Mouse (Mus musculus) myocyte (in vitro differentiated cells): ENCODE measurements around the gene Ubxn2a. TPM values are rescaled to one million over a fixed set of nuclear protein-coding genes. Genes with fewer than 3 reads are reported as not detected.

Experiments used
- H3K27me3 ChIP-seq: one replicate; pipeline ENCODE4 v1.6.1; 2011; ENCODE audit not compliant: control insufficient read depth, insufficient read depth, insufficient read length
- H3K36me3 ChIP-seq: one replicate; pipeline ENCODE4 v1.6.1; 2011; ENCODE audit not compliant: control insufficient read depth, insufficient read depth
- H3K4me2 ChIP-seq: one replicate; pipeline ENCODE4 v1.6.1; 2011; ENCODE audit warnings: low read depth, control low read depth
- H3K4me3 ChIP-seq: one replicate; pipeline ENCODE4 v1.5.1; 2011; ENCODE audit warnings: mild to moderate bottlenecking, control low read depth, moderate library complexity
- H3K79me2 ChIP-seq: one replicate; pipeline ENCODE4 v1.6.1; 2011; ENCODE audit not compliant: control insufficient read depth, insufficient read depth
- H3ac ChIP-seq: one replicate; pipeline ENCODE4 v1.6.1; 2011; ENCODE audit not compliant: control insufficient read depth, insufficient read length
- CEBPB ChIP-seq: IDR thresholded peaks from 2 replicates; pipeline ENCODE4 v1.6.1; 2011; ENCODE audit warnings: mild to moderate bottlenecking, moderate library complexity; ENCODE audit not compliant: poor library complexity, insufficient read depth, severe bottlenecking
- E2F4 ChIP-seq: IDR thresholded peaks from one replicate; pipeline ENCODE4 v1.6.1; 2011; ENCODE audit warnings: mild to moderate bottlenecking, control low read depth, moderate library complexity; ENCODE audit not compliant: insufficient read depth
- MAX ChIP-seq: IDR thresholded peaks from one replicate; pipeline ENCODE4 v1.6.1; 2011; ENCODE audit warnings: low read depth, mild to moderate bottlenecking, control low read depth
- MYOD1 ChIP-seq, 3 experiments: IDR thresholded peaks; one replicate each; pipeline ENCODE4 v1.6.1; 2011; ENCODE audit warnings: control low read depth in 2 of 3, low read depth in 2 of 3, mild to moderate bottlenecking in 2 of 3, moderate library complexity in 1 of 3; ENCODE audit not compliant: insufficient read length in 2 of 3, control insufficient read depth in 1 of 3
- MYOG ChIP-seq, 3 experiments: IDR thresholded peaks; one replicate each; pipeline ENCODE4 v1.6.1; 2011; ENCODE audit warnings: control low read depth in 2 of 3, low read depth in 2 of 3, mild to moderate bottlenecking in 2 of 3; ENCODE audit not compliant: insufficient read length in 2 of 3, control insufficient read depth in 1 of 3, insufficient read depth in 1 of 3
- POLR2A ChIP-seq: IDR thresholded peaks from one replicate; pipeline ENCODE4 v1.6.1; 2011; ENCODE audit warnings: low read depth, mild to moderate bottlenecking, control low read depth, moderate library complexity; ENCODE audit not compliant: insufficient read length
- POLR2AphosphoS2 ChIP-seq: IDR thresholded peaks from one replicate; pipeline ENCODE4 v1.6.1; 2011; ENCODE audit warnings: low read depth, control low read depth; ENCODE audit not compliant: insufficient read length
- REST ChIP-seq: IDR thresholded peaks from one replicate; pipeline ENCODE4 v1.6.1; 2011; ENCODE audit warnings: mild to moderate bottlenecking, control low read depth, moderate library complexity; ENCODE audit not compliant: insufficient read depth, insufficient read length
- SRF ChIP-seq: IDR thresholded peaks from one replicate; pipeline ENCODE4 v1.6.1; 2011; ENCODE audit warnings: low read depth; ENCODE audit not compliant: control insufficient read depth, insufficient read length
- TCF12 ChIP-seq: IDR thresholded peaks from one replicate; pipeline ENCODE4 v1.6.1; 2011; ENCODE audit warnings: mild to moderate bottlenecking, control low read depth; ENCODE audit not compliant: poor library complexity, insufficient read depth, severe bottlenecking
- TCF3 ChIP-seq: IDR thresholded peaks from one replicate; pipeline ENCODE4 v1.6.1; 2011; ENCODE audit warnings: low read depth, control low read depth; ENCODE audit not compliant: insufficient read length
- USF1 ChIP-seq: IDR thresholded peaks from one replicate; pipeline ENCODE4 v1.6.1; 2011; ENCODE audit warnings: low read depth, mild to moderate bottlenecking, control low read depth, moderate library complexity
- polyA plus RNA-seq: library from polyadenylated mRNA; unstranded; fragments of >200 nt; fragmentation: generic; extraction: Trizol; gene quantifications from one replicate; pipeline ENCODE4 v1.2.1, GENCODE M21; 2012; ENCODE audit warnings: missing spikeins

Ubxn2a gene
- polyA plus RNA-seq, 1 experiment = 4.9 TPM

DNA sequence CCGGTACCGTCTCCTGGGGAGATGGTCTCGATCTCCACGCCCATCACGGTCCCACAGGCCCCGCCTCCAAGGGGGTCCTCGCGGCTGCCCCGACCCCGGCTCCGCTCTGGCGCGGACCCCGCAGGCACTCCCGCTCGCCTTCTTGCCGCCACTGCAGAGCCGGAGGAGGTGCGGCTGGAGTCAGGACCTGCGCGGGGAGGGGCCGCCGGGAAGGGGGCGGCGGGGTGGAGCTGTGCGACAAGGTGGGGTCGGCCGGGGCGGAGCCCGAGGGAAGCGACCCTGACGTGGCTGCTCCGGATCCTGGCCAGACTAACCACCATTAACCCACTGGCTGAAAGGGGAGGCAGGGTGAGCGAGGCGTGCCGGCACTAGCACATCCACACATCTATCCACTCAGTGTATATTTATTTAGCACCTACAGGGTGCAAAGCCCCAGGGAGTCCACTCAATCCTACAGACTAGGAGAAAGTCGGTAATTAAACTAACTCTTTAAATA lies 66.1 kb downstream of the Ubxn2a start, which contains the start of gene Fkbp1b:
Gene Fkbp1b, minus strand, starts transcription at position 200 of the 496 bp plus-strand sequence.
- peak; percentile 64 for TF ChIP-seq POLR2A
- TF ChIP-seq SRF = no peak
- TF ChIP-seq TCF12 = no peak
- no peak for TF ChIP-seq MAX
- no peak for TF ChIP-seq CEBPB
- no peak for TF ChIP-seq TCF3
- TF ChIP-seq USF1 = no peak
- TF ChIP-seq MYOG (IDR thresholded peaks at IDR 0.05; ENCODE audit: control insufficient read depth in 1 of 3, insufficient read depth in 1 of 3, insufficient read length in 2 of 3, low read depth in 2 of 3) = no peak
- Histone ChIP-seq H3K79me2 (peaks cover 12% of the 10 kb centered on the region), H3K4me3 (peak within 1 kb of the TSS; percentile 54), H3K4me2 (peak within 1 kb of the TSS; percentile 92), H3K36me3 (no peaks in the 10 kb centered on the region), H3K27me3 (no peaks in the 10 kb centered on the region), H3ac (peak within 1 kb of the TSS; percentile 27)

DNA sequence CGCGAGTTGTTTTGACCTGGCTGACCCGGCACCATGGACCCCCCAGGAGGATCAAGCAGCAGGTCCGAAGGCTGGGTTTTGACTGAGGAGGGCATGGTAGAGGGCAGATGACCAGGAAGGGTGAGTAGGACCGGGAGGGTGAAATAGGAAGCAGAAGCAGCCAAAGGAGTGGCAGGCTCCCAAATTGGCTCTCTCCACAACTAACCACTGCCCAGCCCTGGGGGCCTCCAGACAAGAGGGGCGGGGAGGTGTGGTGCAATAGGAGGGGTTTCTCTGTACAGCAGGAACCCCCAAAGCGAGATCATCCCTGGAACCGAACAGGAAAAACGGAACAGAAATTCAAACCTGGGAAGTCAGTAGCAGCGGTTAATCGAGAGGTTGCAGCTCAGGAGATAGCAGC lies 66.8 kb downstream of the Ubxn2a start:
- Histone ChIP-seq H3K79me2 (peaks cover 12% of the 10 kb centered on the region), H3K36me3 (no peaks in the 10 kb centered on the region), H3K4me2 (peak overlapping the region; percentile 92), H3K27me3 (no peaks in the 10 kb centered on the region), H3K4me3 (peak overlapping the region; percentile 54), H3ac (peak overlapping the region; percentile 27)
- TF ChIP-seq MYOD1 (IDR thresholded peaks at IDR 0.05; ENCODE audit: control insufficient read depth in 1 of 3, insufficient read length in 2 of 3, low read depth in 2 of 3) (no peak), MAX (no peak), TCF3 (no peak), USF1 (no peak), TCF12 (no peak), CEBPB (no peak), POLR2AphosphoS2 (no peak)

DNA sequence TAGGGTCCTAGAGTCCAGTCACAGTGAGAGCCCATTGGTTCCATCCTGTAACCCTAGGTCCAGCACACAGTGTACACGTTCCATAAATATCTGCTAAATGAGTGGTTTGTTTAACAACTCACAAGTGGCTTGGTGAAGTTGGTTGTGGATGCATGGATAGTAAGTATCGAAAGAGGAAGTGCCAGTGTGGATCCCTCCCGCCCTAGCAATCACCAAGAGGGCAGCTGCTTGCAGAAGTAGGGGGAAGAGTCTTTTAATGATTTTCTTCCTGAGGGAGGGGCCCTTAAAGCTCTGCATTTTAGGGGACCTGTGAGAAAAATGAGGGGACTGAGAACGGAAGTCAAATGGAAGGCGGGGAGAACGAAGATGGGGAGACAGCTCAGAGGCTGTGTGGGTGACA lies 67.5 kb downstream of the Ubxn2a start:
- no peaks in the 10 kb centered on the region for H3K36me3 ChIP-seq
- no peak overlapping the region for H3K4me2 ChIP-seq
- H3K27me3 ChIP-seq = no peaks in the 10 kb centered on the region
- no peak overlapping the region for H3ac ChIP-seq
- no peak overlapping the region for H3K4me3 ChIP-seq
- peaks cover 12% of the 10 kb centered on the region for H3K79me2 ChIP-seq
- no peak for TF ChIP-seq E2F4
- no peak for TF ChIP-seq REST
- no peak for TF ChIP-seq MAX
- TF ChIP-seq SRF = no peak
- TF ChIP-seq CEBPB = no peak
- TF ChIP-seq TCF12 = no peak
- TF ChIP-seq MYOG (IDR thresholded peaks at IDR 0.05; ENCODE audit: control insufficient read depth in 1 of 3, insufficient read depth in 1 of 3, insufficient read length in 2 of 3, low read depth in 2 of 3) = no peak
- TF ChIP-seq USF1 = no peak
- no peak for TF ChIP-seq MYOD1 (IDR thresholded peaks at IDR 0.05; ENCODE audit: control insufficient read depth in 1 of 3, insufficient read length in 2 of 3, low read depth in 2 of 3)
- no peak for TF ChIP-seq TCF3
- no peak for TF ChIP-seq POLR2AphosphoS2
- TF ChIP-seq POLR2A = no peak

DNA sequence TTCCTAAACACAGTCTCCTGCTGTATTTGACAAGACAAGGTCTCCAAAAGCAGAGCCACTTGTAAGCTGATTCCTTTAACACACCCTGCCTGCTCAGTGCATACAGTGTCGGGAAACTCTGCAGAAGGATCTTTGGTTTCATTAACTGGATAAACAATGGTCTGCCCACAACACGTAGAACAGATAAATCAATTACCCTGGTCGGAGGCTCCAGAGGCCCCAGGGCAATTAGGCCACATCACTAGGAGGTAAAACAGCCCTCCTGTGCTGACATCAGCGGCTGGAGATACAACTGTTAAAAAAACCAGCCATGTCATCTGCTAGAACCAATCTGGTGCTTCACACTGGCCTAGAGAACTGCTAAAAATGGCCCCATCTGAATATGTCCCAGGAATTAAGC lies 70.5 kb downstream of the Ubxn2a start:
- Histone ChIP-seq H3K4me3 (no peak overlapping the region), H3K79me2 (no peaks in the 10 kb centered on the region), H3K27me3 (no peaks in the 10 kb centered on the region), H3ac (no peak overlapping the region), H3K36me3 (peaks cover 3% of the 10 kb centered on the region), H3K4me2 (no peak overlapping the region)
- TF ChIP-seq POLR2AphosphoS2 (no peak), MYOG (IDR thresholded peaks at IDR 0.05; ENCODE audit: control insufficient read depth in 1 of 3, insufficient read depth in 1 of 3, insufficient read length in 2 of 3, low read depth in 2 of 3) (no peak), SRF (no peak), MAX (no peak), E2F4 (no peak), POLR2A (no peak), TCF3 (no peak), MYOD1 (IDR thresholded peaks at IDR 0.05; ENCODE audit: control insufficient read depth in 1 of 3, insufficient read length in 2 of 3, low read depth in 2 of 3) (no peak), USF1 (no peak)

Other genes starting within 250 kb of the Ubxn2a start
- gene Fam228a, start 169.3 kb downstream of the Ubxn2a start, polyA plus RNA-seq = not detected
- gene Pfn4, start 138.7 kb downstream of the Ubxn2a start, polyA plus RNA-seq = 0.02 TPM
- gene Fam228b, start 138.4 kb downstream of the Ubxn2a start, polyA plus RNA-seq = 0.07 TPM
- gene Sf3b6, start 90.2 kb downstream of the Ubxn2a start, polyA plus RNA-seq = 100.0 TPM
- 7.3 TPM for gene Fkbp1b, start 66.1 kb downstream of the Ubxn2a start, polyA plus RNA-seq
- 8.3 TPM for gene Wdcp, start 64.4 kb downstream of the Ubxn2a start, polyA plus RNA-seq
- gene Mfsd2b, start 33.3 kb downstream of the Ubxn2a start, polyA plus RNA-seq = 0.07 TPM
- gene Atad2b, start 9.6 kb upstream of the Ubxn2a start, polyA plus RNA-seq = 3.7 TPM